Mouse (Mus musculus) ovary, postnatal 36 days (tissue): ENCODE results near the gene Zbtb42.

Experiments
- DNase-seq: peaks from one replicate; pipeline ENCODE4 v3.0.0; 2022; ENCODE audit warnings: low spot score, mixed read lengths

The Zbtb42 gene

GRCm38 (mm10) chr12:112693185-112694126 is 14.8 kb downstream of the Zbtb42 start:
- DNase-seq = peak; percentile 95

- DNase-seq = no peak
Observed at GRCm38 (mm10) chr12:112694127-112694475, 15.5 kb downstream of the Zbtb42 start.

- no peak for DNase-seq
Observed at GRCm38 (mm10) chr12:112696806-112697425, 18.3 kb downstream of the Zbtb42 start.

GRCm38 (mm10) chr12:112700522-112700921 is 21.9 kb downstream of the Zbtb42 start:
- no peak for DNase-seq

GRCm38 (mm10) chr12:112702374-112703320 is 24.0 kb downstream of the Zbtb42 start:
- DNase-seq = no peak

- DNase-seq = peak; percentile 89
Observed at GRCm38 (mm10) chr12:112706704-112707572, 28.3 kb downstream of the Zbtb42 start.

GRCm38 (mm10) chr12:112707573-112707869 is 28.9 kb downstream of the Zbtb42 start:
- DNase-seq = no peak

- DNase-seq = no peak
Observed at GRCm38 (mm10) chr12:112713984-112714383, 35.4 kb downstream of the Zbtb42 start.

- peak; percentile 43 for DNase-seq
Observed at GRCm38 (mm10) chr12:112717140-112717539, 38.5 kb downstream of the Zbtb42 start.

- DNase-seq = no peak
Observed at GRCm38 (mm10) chr12:112718995-112719394, 40.4 kb downstream of the Zbtb42 start.

- DNase-seq = no peak
Observed at GRCm38 (mm10) chr12:112720216-112720615, 41.6 kb downstream of the Zbtb42 start, which contains the start of gene Cep170b. Gene Cep170b, plus strand, starts transcription at chr12:112720455.

- peak; percentile 39 for DNase-seq
Observed at GRCm38 (mm10) chr12:112720890-112721423, 42.3 kb downstream of the Zbtb42 start.

- peak; percentile 71 for DNase-seq
Observed at GRCm38 (mm10) chr12:112721424-112722239, 43.0 kb downstream of the Zbtb42 start.

GRCm38 (mm10) chr12:112722240-112723027 is 43.8 kb downstream of the Zbtb42 start:
- peak; percentile 70 for DNase-seq

GRCm38 (mm10) chr12:112723028-112723330 is 44.4 kb downstream of the Zbtb42 start:
- DNase-seq = no peak

- no peak for DNase-seq
Observed at GRCm38 (mm10) chr12:112723445-112723844, 44.8 kb downstream of the Zbtb42 start.

GRCm38 (mm10) chr12:112724077-112724805 is 45.6 kb downstream of the Zbtb42 start:
- peak; percentile 63 for DNase-seq

GRCm38 (mm10) chr12:112727801-112728200 is 49.2 kb downstream of the Zbtb42 start:
- no peak for DNase-seq

GRCm38 (mm10) chr12:112730808-112731207 is 52.2 kb downstream of the Zbtb42 start:
- DNase-seq = no peak
